Mouse (Mus musculus) adrenal gland (tissue): ENCODE measurements at regions not wholly inside any gene's neighbourhood (a gene's known extent, or its start where the extent isn't known, plus 50 kb on each side); places are given as distances from the start of the nearest gene placed in this dataset.

ENCODE experiments used
- intact Hi-C: fragments of 180-260 bp; cut with DNase I; formaldehyde crosslinking; loops from one replicate; pipeline ENCODE4 v1.15.1; 2025

DNA sequence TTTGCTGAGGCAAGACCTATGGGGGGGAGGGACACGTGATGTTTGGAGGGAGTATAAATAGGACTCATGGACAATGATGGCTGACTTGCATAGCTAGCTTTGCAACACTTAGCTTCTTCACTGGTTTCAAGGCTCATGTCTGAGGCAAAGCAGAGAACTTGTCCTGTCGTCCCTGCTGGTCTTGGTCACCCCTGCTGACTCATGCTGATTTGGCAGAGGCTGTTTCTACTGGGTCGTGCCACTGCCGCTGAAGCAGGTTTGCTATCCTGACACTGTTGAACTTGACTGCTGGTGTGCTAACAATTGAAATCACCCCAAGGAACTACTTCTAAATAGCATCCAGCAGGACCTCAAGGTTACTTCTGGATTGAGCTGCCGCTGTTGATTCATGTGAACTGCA is 329.0 kb downstream of the Cxcl12 start:
- intact Hi-C loops = no loop called here

DNA sequence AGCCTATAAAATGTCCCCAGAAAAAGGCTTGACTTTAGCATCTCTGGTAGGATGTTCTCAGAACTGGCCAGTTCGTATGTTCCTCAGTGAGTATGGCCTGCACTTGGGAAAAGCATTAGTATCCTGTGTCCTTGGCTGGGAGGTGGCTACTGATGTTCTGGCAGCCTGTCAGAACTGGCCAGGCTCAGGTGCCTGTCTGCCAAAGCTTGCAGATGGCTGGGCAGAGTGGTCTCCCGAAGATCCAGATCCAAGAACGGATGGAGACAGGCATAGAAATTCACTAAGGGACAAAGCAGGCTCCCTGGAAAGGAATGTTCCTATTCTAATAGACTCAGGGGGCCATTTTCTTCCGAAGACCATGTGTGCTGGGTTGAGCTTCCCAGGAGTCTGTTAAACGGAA is 329.6 kb downstream of the Cxcl12 start:
- intact Hi-C loops = no loop called here

DNA sequence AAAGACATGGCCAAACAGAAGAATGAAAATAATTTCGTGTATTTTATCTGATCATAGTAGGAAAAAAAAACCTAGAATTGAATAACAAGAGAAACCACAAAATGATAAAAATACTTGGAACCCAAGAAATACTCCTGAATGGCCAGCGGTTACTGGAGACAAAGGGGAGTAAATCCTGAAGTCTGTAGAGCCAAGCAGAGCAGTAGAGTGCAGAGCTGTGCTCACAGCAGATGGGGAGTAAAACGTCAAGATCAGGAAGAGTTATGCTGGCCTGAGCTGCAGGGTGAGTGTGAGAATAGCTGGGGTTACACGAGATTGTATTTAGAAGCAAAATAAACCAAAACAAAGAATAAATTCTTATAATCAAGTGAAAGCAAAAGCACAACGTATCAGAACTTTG is 334.0 kb downstream of the Cxcl12 start:
- intact Hi-C loops = no loop called here

DNA sequence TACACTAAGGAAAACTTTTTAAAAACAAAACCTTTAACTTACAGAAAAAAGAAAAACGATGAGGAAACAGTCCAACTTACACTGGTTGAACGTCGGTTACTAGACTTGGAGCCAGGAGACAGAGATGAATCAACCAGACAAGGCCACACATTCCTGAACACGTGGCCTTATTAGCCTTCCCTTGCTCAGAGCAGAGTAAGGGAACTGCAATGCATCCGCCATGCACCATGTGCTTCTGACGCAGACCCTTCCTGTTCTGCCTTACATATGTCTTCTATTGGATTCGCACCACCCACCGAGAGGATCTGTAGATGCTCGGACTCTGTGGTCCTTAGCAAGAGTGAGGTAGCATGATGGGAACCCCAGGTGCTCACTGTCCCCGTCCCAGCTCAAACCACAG is 336.2 kb upstream of the Zfp637 start:
- intact Hi-C loops = no loop called here

DNA sequence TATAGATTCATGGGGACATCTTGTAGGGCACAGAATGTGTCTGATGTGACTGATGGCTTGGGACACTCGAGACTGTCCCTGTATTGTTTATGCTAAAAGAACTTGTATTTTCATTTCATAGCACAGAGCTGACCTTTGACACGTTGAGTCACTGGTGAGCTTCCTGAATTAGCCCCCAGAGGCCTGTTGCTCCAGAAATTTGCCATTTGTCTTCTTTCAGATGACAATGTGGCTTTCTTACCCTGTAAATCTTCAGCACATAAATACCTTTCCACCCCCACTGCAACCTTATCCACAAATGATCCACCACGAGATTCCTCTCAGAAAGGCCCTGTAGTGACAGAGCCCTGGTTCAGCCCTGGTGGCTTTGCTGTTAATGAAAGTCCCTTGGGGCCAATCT is 335.5 kb upstream of the Zfp637 start:
- intact Hi-C loops = no loop called here

DNA sequence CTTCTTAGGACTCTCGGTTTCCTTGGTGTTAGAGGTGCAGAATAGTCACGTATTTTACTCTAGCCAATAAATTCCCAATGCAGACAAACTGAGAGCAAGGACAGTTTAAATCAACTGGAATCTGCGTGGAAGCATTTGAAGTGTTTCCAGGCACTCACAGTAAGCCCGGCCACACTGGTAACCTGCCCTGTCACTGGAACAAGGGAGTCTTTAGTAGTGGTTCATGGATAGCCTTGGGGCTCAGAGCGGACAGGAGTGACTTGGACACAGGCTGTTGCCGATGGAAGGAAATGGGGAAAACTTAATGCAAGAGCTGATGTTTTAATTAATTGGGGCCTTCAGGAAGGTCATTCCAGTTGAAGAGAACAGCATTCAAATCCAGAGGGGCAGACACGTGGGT is 334.4 kb upstream of the Zfp637 start:
- intact Hi-C loops = no loop called here

DNA sequence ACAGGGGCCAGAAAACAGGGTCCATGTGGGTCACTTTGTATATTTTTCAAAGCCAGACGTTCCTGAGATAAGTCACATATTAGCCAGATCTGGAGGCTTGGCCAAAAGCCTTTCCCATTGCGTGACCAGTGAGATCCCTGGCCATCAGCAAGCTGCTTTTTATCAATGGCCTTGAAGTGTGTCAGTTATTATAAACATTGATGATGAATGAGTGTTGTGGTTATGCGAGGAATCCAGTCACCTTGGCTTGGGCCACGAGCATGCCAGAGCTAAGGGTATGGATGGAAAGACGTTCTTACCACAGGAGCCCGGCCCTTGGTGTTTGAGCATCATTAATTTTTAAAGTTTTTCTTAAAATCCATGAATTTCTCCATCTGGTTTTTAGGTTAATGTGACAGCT is 332.1 kb upstream of the Zfp637 start:
- intact Hi-C loops = no loop called here

DNA sequence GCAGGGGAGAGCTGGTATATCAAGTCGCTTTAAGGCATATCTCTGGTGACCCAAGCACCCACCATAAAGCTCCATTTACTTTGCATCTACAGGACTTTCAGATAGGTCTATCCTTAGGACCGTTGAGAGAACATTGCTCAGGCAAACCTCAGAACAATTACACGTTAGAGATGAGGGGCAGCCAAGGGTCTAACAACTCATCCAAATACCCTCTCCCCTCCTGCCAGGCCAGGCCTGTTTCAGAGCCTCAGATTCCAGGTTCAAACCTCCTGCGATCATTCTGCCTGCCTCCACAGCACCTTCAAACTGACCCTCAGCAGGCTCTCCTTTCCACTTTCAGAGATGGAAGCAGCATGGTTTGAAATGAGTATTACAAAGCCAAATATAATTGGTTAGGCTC is 331.0 kb upstream of the Zfp637 start:
- intact Hi-C loops = no loop called here

DNA sequence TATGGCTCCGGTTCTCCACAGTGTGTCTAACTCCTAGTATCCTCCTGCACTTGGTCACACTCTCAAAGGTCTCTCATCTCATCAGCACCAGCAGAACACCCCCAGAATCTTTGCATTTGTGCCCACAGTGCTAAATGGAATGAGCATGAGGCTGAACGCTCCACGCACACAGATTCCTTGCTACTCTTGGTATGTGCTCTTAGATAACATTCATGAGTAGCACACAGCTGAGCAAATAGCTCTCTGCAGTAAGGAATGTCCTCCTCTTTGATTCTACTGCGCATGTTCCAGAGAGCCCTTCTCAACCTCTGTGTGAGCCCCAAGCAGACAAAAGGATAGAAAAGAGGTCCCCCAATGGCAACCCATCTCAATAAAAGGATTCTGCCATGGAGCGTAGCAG is 326.1 kb upstream of the Zfp637 start:
- intact Hi-C loops = no loop called here

DNA sequence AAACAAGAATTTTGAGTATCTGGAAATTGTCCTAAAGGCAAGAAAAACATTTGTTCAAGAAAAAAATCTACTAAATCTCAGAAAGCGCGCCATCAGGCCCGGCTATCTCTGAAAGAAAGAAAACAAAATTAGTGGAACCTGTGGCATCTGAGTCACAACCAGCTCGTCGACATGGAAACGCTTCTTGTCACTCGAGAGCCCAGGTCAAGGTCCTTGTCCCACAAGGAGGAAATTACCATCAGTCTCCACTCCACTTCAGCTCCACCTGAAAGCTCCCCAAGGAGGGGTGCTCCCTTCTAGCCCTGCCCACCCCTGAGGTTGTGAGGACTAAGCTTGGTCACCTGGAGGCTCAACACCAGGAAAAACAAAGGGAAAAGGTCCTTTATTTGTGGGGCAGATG is 324.1 kb upstream of the Zfp637 start:
- intact Hi-C loops = no loop called here

DNA sequence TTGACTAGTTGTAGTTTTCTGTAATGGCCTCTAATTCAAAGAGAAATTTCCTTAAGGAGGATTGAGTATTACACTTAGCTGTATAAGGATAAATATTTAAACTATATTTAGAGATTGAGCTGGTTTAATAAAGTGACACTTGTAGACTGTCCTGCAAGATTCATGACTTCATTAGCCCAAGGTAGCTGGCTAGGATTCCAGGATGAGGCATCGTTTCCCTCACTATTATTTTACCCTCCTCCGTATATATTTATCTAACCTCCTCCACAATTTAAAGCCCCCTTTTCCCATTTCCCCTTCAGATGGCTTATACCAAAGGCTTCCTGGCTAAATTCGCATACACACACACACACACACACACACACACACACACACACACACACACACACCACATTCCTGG is 322.0 kb upstream of the Zfp637 start:
- intact Hi-C loops = no loop called here

DNA sequence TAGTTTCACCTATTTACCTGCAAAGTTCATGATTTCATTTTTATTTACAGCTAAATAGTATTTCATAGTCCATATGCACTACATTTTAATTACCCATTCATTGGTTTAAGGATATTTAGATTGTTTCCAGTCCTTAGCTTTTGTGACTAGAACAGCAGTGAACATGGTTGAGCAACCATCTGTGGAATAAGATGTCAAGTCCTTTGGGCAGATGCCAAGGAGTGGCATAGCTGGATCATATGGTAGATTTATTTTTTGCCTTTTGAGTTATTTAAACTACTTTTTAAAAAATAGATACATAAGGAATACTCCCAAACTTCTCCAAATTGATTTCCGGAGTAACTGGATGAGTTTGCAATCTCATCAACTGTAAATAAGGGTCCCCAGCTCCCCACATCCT is 321.5 kb upstream of the Zfp637 start:
- intact Hi-C loops = no loop called here

DNA sequence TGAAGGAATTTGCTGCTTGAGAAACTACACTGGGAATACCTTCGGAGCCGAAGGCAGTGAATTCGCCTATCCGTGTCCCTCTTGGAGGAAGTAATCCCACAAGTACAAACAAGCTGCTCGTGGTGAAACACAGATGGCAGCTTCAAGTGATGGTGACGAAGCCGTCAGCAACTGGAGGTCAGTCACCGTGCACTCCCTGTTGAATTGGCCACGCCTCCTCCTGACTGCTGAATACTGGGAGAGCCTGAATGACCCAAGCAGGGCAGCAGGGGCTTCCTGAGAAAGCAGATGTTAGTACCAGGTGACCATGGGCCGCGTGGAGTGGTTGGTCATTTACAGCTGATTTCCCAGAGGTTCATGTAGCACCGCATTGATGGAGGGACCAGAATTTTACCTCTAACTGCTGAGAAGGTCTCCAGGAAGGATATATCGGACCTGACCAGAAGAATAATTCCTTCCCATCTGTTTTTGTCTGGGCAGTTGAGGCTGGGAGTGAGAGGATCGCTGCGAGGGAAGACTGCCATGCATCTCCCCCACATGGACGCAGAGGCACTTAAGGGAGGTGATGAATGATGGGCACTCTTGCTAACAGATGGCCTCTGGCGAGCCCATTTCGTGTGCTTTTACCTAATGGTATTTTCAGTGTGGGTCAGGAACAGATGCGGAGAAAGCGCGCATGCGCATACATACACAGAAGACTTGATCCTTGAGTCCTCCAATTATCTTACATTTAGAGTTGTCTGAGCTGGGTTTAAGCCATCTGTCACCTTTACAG is 314.6 kb upstream of the Zfp637 start:
- intact Hi-C loops = no loop called here

DNA sequence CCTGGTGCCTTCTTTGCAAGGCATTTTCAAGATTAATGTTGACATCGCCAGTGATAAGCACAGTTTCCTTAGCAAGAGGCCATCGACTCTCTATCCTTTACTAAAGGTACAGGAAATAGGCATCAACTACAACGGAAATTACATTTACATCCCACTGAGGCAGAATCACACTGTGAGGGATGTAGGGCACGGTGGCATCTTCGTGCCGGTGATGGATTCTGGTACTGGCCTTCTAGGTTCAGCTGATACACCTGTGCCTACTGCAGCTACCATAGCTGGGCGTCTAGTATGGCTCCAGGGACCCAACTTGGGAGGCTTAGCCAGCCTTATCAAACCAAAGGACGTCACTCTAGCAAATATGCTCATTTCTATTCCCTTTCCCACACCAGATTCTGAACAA is 313.5 kb upstream of the Zfp637 start:
- intact Hi-C loops = no loop called here

DNA sequence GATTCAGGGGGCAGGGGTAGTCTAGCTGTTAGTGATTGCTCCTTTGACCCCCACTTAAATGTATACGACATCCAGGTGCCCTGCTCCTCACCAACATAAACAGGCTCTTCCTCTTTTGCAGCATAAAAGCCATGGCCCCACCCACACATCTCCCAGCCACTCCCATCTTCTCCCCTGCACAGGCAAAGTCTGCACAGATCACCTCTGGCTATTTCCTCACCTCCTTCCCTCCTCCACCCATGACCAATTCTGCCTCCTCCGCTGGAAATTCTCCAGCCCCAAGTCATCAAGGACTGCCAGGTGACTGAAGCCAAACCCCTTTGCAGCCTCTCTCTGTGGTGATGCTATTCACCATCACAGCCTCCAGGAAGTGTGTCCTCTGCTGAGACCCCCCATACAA is 306.8 kb upstream of the Zfp637 start:
- intact Hi-C loops = no loop called here

DNA sequence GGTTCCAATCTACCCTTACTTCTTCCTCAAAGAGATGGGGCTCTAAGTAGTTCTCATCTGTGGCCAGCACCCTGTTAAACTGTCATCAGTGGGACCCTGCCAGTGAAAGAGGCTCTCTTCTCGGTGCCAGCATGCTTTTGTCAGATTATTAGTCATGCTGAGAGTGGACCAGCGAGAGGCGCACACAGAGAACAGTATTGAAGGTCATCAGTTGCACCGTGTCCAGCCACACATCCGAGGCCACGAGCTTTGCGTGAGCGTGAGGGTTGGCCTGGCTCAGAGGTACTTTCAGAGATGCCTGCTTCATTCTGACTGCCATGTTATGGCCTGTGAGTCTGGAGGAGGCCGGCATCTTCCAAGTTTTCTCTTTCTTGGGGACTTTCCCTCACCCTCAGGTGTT is 306.0 kb upstream of the Zfp637 start:
- intact Hi-C loops = no loop called here

DNA sequence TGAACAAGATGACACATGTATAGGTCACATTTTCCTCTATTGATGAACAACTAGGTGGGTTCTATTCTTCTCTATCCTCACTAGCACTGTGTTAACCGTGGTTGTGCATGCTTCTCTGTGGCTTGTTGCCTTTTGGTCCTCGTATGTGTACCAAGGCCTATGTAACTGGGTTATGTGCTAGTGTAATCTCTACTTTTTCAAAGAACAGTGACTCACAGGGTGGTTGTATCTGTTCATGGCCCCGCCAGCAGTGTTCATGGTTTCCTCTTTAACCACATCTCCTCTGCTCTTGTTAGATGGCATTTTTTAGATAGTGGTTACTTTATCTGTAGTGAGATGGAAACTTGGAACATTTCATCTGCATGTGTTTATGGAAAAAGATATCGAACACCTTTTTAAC is 304.9 kb upstream of the Zfp637 start:
- intact Hi-C loops = no loop called here

DNA sequence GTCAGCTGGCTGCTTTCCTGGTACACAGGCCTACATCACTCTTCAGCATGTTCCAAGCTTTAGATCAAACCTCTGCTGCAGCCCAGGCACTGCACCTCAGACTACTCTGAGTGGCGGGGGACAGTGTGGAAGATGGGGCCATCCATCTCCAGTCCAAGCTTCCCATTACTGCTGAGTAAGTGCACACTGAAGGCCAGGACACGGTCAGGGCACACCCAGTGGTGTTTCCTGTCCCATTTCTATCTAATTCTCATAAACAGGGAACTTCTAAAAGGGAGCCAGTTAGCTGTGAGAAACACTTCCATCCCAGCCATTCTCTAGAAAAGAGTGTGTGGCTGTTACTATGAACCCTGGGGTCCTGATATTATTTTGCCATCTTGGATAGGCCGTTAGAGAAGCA is 298.5 kb upstream of the Zfp637 start:
- intact Hi-C loops = no loop called here

DNA sequence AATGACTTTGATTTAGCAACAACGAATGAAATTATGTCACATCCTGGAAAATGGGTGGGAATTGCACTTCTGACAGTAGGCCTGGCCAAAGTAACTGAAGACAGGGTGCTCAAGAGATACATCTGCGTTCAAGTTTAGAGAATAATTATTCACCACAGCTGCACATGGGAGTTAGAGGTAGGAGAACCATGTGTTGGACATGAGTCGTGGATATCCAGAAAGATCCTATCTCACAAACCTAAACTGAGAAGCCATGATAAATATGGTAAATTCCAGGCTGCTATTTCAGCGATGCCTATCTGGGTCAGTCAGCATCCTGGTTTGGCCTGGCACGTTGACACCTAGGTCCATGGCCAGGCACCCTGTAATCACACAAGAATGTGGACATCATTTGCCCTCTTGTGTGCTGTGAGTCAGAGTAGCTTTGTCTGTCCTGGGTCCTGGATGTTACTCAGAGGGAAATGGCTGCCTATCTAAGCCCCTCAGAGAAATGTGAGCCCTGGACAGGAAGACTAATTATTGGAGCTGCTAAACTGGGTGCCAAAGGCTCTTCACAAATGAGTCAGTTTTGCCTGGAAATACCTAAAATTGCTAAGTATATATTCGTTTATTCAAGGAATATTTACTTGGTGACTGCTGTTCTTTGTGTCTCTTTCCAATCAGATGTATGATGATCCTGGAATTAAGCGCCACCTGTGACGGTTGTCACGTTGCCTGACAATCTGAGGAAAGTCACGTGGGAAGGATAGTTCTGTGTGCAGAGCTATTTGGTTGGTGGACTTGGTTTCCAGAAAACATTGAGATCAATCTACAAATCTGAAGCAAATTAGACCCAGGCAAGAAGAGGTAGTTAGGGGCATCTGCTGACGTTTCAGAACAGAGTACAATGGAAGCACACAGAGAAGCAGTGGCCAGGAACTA is 296.4 kb upstream of the Zfp637 start:
- intact Hi-C loops = no loop called here

DNA sequence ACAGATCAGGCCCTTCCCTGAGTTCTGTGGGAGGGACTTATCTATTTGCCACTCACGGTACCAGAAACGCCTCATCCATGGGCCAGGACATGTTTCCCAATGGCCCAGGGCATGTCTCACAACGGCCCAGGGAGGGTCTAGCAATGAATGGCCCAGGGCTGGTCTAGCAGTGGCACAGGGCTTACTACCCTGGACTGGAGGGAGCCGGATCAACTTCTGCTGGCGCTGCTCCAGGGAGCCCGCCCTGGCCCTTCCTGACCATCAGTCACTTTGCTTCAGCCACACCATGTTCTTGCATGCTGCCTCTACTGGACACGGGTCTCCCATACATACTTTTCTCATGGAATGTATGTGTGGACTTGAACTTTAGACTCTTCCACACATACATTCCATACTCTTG is 290.1 kb upstream of the Zfp637 start:
- intact Hi-C loops = loop anchor here (10.0 kb wide), 1 partner anchor 106 kb away; no protein-coding TSS in a partner anchor

DNA sequence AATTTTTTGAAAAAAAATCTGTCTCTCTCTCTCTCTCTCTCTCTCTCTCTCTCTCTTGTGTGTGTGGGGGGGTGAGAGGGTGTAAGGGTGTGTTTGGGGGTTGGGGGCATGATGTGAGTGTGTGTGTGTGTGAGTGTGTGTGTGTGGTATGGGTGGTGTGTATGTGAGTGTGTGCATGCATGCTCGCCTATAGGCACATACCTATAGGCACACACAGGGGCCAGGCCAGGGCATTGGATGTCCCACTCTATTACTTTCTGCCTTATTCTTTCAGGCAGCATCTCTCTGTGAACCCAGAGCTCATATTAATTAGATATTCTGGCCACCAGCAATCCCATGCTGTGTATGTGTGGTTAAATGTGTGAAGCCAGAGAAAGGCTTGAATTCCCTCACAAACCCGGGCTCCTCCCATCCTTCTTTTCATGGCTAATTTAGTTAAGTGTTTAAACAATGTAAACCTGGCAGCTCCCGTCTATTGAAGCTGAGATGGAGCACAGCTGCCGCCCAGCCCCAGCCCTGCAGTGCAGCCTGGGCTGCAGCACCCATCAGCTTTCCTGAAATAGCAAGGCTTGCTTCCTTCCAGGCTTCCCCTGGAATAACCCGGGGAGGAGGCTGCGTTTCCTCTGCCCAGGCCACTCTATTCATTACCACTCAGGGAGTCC is 288.8 kb upstream of the Zfp637 start:
- intact Hi-C loops = loop anchor here (10.0 kb wide), 1 partner anchor 107 kb away; no protein-coding TSS in a partner anchor

DNA sequence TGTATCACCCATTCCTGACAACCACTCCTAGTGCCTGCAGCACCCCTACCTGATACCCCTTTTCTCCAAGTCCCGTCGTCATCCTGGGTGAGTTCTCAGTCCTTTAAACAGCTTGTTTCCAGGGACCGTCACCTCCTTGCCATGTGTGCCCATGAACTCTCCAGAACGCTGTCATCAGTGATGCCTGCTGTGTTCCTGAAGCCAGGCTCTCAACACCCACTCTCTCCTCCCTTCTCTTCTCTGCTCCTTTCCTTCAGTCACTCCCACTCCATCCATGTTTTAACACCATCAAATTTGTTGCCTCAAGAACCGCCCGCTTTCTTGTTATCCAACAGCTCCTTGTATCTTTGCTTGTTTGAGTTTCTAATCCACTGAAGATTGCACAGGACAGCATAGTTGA is 277.8 kb upstream of the Zfp637 start:
- intact Hi-C loops = no loop called here
